Mouse (Mus musculus): ENCODE data around the gene Tbc1d16.
A peak's percentile ranks its signal among the peaks of the same experiment; 100 is the strongest.
"Not testable (repeated sequence)": the region's sequence is repeated elsewhere in the genome, so short reads cannot be mapped to it uniquely, and the experiment has no call there.

The Tbc1d16 gene

DNA sequence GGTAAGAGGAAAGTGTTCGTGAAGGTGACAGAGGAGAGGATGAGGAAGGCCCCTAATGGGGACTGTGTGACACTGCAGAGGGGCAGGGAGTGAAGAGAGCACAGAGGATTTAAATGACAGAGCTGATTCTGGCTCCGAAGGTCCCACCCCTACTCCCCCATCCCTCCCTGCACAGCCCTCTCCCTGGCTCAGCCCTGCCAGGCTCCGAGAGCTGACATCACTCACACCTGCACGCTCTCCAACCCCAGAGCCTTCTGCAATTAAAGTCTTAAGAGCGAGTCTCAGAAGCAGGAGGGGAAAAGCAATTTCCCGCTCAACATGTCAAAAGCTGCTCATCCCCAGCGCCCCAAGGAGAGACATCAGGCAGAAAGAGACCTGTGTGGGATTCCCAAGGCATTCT, 109.4 kb downstream of the Tbc1d16 start:
- no peak for DNase-seq (ENCODE audit: low read depth, low spot score)

DNA sequence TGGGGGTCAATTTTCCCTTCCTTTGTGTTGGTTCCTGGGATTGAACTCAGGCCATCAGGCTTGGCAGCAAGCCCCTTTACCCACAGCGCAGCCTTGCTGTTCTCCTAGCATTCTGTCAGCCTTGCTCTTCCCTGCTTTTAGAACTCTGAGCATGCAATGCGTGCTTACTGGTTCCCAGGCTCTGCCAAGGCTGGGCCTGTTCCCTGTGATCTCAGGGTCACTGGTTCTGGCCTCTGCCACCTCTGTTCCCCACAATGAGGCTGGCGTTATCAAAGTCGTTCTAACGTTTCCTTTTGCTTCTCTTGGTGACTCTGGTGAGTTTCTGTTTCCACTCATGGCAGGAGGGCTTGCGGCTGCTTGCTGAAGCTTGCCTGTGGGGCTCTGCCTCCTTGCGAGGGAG, 110.4 kb downstream of the Tbc1d16 start:
- no peak for DNase-seq (ENCODE audit: low read depth, low spot score)

GRCm38 (mm10) chr11:119116992-119117391, 111.3 kb downstream of the Tbc1d16 start:
- no peak for DNase-seq (ENCODE audit: low read depth, low spot score)

- no peak for DNase-seq (ENCODE audit: low read depth, low spot score)
Observed at GRCm38 (mm10) chr11:119112721-119113120, 115.6 kb downstream of the Tbc1d16 start.

- DNase-seq (ENCODE audit: low read depth, low spot score) = peak; percentile 30
Observed at GRCm38 (mm10) chr11:119111345-119111744, 117.0 kb downstream of the Tbc1d16 start.

GRCm38 (mm10) chr11:119109415-119110071, 118.8 kb downstream of the Tbc1d16 start:
- DNase-seq (ENCODE audit: low read depth, low spot score) = peak; percentile 54

- DNase-seq (ENCODE audit: low read depth, low spot score) = peak; percentile 45
Observed at GRCm38 (mm10) chr11:119108573-119109263, 119.6 kb downstream of the Tbc1d16 start.

GRCm38 (mm10) chr11:119106289-119106688, 122.0 kb downstream of the Tbc1d16 start:
- DNase-seq (ENCODE audit: low read depth, low spot score) = peak; percentile 57

DNA sequence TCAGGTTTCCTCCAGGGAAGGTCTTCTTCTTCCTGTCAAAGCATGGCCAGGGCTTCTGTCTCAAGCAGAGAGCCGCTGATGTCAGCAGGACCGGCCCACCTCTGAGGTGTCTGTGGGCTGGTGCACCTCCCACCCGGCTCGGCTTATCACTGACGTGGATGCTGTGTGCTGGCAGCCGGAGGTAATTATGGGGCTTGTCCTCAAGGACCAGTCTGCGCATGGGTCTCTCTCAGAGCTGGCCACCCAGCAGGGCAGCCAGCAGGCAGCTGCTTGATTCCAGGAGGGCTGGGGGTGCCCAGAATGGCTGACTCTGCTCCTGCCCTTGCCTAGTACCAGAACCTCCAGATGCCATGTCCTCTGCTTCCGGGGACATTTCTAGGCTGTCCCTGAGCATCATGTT, 122.6 kb downstream of the Tbc1d16 start:
- DNase-seq (ENCODE audit: low read depth, low spot score) = peak; percentile 6

DNA sequence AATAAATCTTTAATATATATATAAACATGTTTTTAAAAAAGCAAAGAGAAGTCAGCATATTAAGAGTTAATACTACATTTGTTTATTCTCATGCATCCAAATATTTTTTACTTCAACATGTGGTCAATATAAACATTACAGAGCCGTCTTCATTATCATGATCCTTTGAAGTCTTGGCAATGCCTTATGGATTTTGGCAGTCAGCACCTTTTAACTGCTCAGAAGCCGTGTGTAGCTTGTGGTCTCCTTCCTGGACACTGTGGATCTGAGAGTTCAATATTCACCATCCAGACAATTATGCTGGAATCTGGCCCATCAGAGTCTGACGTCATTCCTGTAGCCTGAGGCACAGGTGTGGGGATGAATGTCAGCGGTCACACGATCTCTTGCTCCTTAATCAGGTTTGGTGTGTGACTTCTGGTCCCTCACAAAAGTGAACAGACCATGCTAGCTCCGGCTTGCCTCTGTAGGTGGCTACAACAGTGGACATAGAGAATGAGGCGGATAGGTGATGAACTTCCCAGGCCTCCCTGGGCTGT, 123.2 kb downstream of the Tbc1d16 start:
- DNase-seq (ENCODE audit: low read depth, low spot score) = no peak

GRCm38 (mm10) chr11:119103991-119104390, 124.3 kb downstream of the Tbc1d16 start:
- no peak for DNase-seq (ENCODE audit: low read depth, low spot score)

DNA sequence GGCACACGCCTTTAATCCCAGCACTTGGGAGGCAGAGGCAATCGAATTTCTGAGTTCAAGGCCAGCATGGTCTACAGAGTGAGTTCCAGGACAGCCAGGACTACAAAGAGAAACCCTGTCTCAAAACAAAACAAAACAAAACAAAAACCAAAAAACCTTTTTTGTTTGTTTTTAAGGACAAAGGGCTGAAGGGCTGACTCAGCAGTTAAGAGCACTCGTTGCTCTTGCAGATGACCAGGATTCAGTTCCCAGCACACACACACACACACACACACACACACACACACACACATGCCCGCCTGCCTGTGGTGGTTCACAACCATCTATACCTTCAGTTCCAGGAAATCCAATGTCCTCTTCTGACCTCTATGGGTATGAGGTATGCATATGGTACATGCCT, 127.9 kb downstream of the Tbc1d16 start:
- not testable (repeated sequence) for DNase-seq (ENCODE audit: low read depth, low spot score)

GRCm38 (mm10) chr11:119098202-119098601, 130.1 kb downstream of the Tbc1d16 start:
- no peak for DNase-seq (ENCODE audit: low read depth, low spot score)

GRCm38 (mm10) chr11:119095441-119095840, 132.9 kb downstream of the Tbc1d16 start:
- DNase-seq (ENCODE audit: low read depth, low spot score) = no peak

- DNase-seq (ENCODE audit: low read depth, low spot score) = no peak
Observed at GRCm38 (mm10) chr11:119093322-119093721, 135.0 kb downstream of the Tbc1d16 start.

All from CD4-positive helper T cell, adult 2 months (primary cell).